Mouse (Mus musculus): ENCODE measurements around the gene Foxi3.

Foxi3 gene

DNA sequence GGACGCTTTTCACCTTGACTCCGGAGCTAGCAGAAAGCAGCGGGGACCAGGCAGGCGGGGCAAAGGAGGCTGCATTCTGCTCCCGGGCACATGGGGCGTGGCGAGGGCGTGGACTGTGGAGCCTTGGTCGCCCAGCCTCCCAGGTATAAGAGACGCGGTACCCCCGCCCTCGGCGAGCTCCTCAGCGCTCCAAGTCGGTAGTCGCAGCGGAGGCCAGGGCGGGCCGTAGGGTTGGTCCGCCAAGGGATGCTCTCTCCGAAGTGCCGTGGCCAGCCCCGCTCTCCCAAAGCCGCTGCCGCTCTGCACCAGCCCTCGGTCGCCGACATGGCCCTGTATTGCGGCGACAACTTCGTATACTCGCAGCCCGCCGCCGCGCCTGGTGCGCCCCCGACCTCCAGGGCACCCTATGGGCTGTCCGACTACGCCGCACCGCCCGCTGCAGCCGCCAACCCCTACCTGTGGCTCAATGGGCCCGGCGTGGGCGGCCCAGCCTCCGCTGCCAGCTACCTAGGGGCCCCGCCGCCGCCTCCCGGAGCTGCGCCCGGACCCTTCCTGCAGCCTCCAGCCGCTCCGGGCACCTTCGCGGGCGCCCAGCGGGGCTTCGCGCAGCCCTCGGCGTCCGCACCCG is at the start of gene Foxi3:
TSS of gene Foxi3 (plus strand) at position 247 of the 628 bp plus-strand sequence.
- DNase-seq, result peak; percentile 30

DNA sequence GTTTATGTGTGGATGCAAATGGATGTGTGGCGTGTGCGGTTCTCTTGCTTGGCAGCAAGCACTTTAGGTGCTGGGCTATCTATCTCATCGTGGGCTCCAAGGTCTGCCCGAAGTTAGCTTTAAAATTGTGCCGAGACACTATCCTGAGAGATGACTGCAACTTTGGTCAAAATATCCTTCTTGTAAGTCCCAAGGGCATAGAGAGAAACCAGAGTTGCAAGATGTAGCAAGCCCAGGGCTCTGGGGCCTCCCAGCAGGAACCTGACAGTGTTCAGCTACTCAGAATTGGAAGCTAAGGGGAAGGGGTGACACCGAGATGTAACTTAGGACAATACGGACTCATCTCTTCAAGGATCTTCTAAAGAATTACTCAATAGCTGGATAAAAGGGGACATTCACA is 46.8 kb upstream of the Foxi3 start:
- no peak for DNase-seq

DNA sequence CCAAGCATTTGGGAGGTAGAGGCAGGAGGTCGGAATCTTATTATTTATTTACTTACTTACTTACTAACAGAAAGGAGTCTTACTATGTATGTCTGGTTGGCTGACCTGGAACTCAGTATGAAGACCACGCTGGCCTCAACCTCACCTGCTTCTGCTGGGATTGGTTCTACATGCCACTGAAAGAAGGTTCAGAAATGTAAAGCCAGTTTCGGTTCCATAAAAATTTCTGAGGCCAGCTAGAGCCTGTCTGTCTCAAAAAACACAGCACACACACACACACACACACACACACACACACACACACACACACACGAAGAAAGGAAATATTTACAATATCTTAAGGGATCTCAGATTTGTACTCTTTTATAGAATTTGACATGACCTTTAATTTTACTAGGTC is 46.0 kb upstream of the Foxi3 start:
- DNase-seq, result no peak

DNA sequence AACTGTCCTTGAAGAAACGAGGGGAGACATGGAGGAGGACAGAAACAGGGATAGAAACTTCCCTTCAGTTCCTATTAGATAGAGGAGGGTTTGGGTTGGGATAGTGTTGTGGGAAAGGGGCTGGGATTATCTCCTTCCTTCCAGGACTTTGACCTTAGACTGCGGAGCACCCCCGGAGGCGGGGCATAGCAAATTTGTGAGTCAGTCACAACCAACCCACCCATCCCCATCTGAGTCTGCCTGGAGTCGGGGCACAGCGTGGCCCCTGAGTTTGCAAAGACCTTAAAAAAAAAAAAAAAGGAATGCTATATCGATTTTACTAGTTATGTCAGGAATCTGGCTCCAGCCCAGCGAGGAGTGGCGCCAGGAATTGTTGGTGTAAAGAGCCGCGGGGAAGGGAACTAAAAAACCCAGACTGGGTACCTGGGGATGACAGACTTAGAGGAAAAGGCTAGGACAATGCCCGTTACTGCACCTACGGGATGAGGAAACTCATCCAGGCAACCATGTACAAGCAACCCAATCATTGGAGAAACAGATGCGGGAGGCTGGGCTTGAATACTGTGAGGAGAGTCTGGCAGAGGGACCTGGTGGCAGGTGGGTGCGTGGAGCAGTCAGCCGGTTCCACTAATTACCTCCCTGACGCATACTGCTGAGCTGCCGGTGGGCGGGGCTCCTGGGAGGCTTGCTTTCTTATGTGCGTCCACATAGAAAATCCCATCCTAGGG is 44.5 kb upstream of the Foxi3 start:
- DNase-seq, result no peak

DNA sequence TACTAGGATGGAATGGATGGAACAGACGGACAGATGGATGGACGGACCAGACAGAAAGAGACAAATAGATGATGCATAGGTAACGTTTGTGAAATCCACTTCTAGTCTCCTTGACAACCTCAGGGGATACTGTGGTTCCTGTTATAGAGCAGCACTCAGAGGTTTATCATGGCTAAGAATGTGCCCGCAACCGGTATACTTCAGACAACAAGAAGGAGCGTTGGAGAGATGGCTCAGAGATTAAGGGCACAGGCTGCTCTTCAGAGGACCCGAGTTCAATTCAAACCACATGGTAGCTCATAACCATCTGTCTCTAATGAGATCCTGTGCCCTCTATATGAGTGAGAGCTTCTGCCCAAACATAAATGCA is 44.0 kb upstream of the Foxi3 start:
- no peak for DNase-seq

DNA sequence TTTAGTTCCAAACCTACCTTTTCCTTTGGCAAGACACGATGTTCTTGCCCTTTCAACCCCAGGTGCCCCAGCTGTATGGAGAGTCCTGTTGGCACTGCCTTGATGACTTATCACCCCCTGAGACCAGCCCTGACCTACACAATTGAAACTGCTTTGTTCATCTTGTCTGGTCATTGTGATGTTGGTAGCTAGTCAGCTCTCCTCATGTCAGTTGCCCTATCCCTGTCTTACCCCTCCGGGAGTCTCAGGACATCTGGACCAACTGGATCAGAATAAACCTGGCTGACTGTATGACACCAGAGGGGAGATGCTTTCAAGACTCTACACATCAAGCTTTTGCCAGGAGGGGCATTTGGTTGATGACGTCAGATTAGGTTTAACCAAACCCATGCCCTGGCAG is 37.5 kb upstream of the Foxi3 start, which contains the start of gene Tex37:
TSS of gene Tex37 (minus strand) at position 101 of the 400 bp plus-strand sequence.
- DNase-seq, result no peak

DNA sequence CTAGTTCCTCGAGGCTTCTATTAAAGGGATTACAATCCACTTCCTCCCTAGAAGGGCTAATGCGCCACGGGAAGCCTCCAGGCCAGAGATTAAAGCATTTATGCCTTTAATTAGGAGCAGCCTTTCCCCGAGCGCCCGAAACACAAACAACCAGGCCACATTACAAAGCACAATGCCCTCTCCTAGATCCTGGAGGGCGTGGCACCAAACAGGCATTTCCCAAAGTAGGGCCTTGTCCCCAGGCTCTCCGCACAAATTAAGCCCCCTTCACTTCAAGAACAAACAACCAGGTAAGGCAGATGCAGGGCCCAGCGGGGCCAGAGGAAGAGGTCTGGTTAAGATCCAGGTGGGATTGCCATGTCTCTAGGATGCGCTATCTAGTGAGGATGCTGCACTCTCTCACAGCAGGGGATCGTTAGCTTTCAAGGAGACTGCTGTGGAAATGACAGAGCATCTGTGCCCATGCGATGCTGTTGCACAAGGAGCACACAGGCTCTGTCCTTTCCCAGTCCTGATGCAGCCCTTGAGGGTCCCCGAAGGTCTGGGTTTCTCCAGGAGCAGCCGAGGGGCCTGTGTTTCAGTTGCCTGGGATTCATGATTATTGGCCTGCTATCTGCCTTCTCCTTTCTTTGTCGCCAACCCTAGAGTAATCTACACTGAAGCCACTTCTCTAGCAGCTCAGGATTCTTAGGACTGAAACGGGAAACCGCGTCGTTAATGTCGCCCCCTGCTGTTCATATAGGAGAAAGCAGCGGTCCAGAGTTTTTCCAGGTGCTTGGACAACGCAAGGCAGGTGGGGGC is 34.9 kb upstream of the Foxi3 start:
- peak; percentile 30 for DNase-seq

DNA sequence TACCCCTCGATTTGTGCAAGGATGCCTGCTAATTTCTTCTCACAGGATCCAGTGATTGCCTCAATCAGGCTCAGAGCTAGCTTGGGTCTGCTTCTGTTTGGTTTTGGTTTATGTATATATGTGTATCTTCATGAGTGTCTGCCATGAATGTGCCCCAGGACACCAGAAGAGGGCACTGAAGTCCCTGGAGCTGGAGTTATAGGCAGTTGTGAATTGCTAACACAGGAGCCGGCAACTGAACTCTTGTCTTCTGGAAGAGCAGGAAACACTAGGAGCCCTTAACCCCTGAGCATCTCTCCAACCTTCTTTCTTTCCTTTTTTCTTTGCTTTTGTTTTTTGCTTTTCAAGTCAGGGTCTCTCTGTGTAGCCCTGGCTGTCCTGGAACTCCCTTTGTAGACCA is 24.5 kb upstream of the Foxi3 start:
- DNase-seq, result no peak

DNA sequence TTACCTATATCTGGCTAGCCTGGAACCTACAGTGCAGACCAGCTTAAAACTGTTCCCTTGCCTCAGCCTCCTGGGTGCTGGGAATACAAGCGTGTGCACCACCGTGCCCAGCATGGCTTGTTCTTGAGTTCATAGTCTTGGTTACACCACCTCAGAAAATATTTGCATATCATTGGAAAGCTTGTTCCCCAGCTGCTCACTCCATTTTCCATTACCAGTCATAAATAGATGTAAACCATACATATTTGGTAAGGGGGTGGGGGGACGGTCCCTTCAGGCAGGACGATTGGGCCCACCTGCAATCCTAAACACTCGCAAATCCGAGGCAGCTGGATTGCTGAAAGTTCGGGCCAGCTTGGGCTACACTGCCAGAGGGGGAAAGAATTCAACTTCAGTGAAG is 3.1 kb upstream of the Foxi3 start:
- no peak for DNase-seq

DNA sequence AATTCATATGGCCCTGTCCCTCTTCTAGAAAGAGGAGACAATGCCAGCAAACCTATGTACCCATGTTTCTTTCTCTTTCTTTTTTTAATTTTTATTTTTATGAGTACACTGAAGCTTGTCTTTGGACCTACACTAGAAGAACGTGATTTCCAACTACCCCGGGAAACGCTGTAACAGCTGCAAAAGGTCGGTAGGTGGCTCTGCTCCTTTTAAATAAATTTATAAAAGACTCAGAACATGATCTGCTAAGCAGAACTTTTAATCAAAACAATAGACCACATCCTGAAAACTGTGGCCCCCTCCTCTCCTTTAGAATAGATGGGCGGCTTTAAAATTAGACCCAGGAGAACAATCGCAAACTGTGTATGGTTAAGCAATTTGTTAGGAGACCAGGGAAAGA is 2.3 kb upstream of the Foxi3 start:
- no peak for DNase-seq

DNA sequence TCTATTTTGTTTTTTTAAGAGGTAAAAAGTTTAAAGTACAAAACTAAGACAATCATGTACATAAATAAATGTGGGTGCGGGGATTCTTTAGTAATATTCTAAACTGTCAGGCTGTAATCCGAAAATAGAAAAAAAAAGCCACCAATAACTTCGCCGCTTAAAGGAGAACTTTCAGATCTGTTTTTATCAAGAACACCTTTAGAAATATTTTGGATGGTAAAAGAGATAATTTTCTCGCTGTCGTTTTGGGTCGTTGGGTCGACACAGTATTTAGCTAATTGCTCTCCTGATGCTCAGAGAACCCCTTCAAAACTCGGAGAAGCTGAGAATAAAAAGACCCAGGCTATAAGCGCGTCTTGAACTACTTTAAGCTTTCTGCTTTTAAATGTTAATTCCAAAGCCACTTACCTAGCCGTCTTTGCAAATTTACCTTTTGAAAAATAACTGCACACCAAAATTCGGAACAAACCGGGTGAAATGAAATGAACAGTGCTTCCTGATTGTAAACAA is 985 bp upstream of the Foxi3 start:
- DNase-seq, result no peak

DNA sequence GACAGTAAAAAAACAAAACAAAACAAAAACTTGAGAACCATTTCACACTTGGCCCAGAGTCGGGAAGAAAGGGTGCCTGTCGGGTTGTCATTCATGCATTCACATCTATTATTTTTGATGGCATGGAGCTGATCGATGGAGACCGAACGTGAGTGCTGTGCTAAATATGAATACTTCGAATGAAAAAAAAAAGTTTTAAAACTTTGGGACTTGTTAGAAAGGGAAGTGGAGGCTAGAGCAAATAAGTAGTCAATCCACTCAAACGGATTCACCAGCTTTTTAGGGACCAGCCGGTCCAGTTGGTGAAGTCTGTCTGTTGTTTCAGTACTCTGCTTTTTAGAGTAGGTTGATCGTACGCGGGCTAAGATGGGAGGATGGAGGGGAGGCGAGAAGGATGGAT is 490 bp upstream of the Foxi3 start:
- no peak for DNase-seq

DNA sequence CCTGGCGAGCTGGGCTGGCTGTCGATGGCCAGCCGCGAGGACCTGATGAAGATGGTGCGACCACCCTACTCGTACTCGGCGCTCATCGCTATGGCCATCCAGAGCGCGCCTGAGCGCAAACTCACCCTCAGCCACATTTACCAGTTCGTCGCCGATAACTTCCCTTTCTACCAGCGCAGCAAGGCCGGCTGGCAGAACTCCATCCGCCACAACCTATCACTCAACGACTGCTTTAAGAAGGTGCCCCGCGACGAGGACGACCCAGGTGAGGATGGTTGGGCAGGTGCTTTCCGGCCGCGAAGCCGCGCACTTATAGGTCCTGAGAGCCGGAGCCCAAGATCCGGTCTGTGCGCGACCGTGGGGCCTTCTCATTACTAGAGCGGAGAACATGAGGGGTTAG is 605 bp downstream of the Foxi3 start:
- no peak for DNase-seq

DNA sequence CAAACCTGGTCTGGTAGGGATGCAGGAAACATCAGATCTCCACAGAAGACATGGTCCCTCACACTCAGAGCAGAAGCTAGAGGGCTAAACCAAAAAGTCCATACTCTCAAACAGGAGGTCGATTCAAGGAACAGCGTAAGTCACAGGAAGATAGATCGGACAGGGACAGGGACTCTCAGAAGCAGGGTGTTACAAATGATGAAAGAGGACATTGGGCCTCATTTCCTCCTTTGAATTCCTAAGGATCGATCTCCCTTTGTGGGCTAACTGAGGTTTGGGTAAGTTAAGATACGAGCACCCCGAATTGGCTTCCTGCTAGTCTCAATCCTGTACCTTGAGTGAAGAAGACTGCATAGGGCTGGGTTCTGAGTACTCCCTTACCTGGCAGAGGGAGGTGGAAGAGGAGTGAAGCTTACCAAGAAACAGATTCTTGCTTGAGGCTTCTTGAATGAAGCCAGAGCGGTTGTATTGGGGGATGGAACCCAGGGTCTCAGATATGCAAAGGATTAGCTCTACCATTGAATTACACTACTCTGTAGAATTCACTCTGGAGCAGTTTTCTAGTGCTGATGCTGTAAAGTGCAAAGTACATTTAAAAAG is 1.1 kb downstream of the Foxi3 start:
- no peak for DNase-seq

DNA sequence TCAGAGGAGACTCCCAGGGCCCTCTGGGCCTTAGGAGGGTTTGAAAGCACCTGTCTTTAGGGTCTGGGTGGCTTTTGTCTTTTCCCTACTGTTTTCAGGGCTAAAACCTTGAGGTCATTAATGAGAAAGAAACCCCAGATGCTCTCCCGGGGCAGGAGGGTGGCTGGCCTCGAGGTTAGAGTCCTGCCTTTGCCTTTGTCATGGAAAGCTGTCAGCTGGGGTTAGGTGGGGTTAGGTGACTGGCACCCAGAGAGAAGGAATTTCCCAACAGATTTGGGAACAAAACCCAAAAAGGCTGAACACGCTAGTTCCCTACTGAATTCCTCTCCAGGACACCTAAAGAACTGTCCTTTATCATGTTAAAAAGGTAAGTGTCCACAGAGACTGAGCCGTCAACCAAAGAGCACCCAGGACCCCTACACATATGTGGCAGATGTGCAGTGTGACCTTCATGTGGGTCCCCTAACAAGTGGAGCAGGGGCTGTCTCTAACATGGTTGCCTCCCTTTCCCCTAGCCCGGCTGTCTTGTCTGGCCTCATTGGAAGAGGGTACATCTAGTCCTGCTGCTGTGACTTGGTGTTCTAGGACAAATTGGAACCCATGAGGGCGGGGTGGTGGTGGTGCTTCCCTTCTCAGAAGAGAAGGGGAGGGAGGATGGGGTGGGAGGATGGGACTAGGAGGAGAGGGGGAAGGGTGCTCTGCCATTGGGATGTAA is 7.9 kb downstream of the Foxi3 start:
- DNase-seq, result no peak

DNA sequence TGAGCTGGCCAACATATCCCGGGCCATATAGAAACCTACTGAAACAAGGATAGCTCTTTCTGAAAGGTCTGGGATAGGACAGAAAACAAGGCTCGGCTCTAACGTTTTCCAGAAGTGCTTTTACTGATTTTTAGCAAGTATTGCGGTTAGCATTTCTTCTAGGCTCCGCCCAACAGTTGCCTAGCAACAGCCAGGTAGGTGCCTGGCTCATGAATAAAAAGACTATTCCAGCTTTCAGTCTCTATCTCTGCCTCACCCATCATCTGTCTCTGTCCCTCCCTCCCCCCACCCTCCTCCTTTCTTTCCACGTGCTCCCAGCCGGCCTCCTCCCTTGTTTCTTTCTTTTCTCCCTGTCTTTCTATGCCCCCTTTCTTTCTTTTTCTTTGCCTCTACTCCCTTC is 9.4 kb downstream of the Foxi3 start:
- DNase-seq, result no peak

DNA sequence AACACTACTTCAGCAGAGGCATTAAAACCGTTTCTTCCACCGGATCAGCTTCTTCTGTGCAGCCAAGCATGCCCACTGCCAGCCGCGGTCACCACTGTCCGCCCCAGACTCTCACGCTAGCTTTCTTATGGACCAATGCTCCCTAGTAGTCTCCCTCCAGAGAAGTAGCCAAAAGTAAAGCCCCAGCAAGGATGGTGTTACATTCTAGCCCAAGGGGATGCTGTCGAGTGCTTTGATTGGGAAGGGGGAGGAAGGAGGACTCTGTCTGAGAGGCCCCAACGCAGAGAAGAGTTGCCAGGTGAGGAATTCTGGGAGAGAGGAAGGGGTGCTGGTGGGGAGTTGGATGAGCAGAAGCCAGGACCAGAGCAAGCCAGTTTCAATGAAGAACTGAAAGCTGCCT is 11.1 kb downstream of the Foxi3 start:
- no peak for DNase-seq

DNA sequence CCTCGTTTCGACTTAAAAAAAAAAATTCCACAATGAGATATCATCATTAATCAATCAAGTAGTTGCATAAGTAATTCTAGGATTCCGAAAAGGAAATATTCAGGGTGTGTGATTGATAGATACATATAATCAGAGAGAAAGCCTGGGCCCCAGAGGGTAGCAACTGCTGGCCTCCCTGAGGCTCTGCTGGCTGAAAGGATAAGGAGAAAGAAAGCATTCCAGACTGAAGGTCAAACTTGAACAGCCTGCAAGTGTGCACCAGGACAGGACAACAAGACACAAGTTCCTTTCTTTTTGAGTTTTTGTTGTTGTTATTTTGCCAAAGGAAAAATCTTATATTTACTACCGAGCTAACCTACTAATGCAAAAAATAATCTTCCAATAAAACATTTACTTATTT is 12.0 kb downstream of the Foxi3 start:
- DNase-seq, result no peak

DNA sequence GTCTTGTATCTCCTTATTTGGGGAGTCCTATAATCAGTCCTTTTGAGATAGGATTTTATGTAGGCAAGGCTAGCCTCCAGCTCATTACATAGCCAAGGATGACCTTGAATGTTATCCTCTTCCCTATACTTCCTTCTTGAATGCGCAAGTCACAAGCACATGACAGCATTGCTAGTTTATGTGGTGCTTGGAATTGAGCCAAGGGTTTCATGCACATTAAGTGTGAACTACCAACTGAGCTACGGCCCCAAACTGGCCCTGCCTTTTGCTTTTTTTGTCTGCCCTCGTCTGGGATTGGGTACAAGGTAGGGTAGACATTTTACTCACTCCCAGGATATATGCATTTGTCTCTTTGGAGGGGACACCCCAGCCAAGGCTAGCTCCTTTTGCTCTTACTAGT is 16.7 kb downstream of the Foxi3 start:
- DNase-seq, result no peak

DNA sequence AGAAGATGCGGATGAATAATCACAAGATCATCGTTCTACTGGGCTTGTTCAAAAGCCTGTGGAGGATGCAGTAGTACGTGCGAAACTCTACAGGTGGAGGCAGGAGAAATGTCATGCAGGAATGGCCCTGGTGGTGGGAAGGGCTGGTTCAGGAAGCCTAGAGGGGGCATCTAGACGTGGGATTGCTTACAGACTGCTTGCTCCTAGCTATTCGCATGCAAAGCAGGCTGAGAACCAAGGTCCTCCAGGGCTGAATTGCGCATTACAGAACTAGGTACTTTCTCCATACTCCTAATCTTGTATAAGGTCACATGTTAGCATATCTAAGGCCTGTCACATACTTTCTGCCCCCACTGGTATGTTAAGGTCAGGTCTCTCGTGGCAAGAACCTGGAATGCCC is 24.7 kb downstream of the Foxi3 start:
- no peak for DNase-seq

DNA sequence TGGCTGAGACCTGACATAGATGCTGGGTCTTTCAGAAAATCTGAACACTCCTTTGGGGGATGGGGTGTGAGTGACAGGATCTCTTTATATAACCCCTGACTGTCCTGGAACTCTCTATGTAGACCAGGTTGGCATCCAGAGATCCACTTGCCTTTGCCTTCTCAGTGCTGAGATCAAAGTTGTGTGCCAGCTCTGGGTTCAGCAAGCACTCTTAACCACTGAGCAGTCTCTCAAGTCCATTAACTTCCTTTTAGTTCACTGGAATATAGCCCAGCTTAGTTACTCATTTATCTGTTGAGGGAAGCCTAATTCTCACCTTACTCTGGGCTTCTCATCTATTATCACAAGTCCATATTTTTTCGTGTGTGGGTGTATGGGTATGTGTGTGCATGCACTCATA is 26.1 kb downstream of the Foxi3 start:
- no peak for DNase-seq

DNA sequence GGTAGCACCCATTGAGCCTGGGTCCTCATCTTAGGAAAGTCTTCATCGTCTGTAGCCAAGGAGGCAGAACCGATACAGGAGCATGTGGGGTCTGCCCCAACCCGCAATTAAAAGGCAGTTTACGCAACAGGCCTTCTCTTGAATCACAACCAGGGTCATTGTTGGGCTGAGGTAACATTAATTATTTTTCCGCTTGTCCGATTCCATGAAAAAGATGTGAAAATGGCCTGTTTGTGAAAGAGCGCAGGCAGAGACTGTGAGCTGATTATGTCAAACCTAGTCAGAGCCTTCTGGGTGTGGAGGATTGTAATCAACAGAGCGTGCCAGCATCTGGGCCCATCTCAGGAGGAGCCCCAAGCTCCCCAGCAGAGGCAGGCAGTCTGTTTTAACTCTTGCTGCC is 30.4 kb downstream of the Foxi3 start:
- no peak for DNase-seq
